Mouse (Mus musculus): ENCODE data around the gene Zxdc. TPM values are rescaled to one million over a fixed set of nuclear protein-coding genes. Genes with fewer than 3 reads are reported as not detected.

Zxdc gene
- polyA plus RNA-seq, 1 experiment from 2014 or later, result 16.4 TPM

Other genes starting within 250 kb of the Zxdc start
- 0.05 TPM in 1 of 2 replicates, not detected in the other for gene Vmn1r51, start 246.9 kb upstream of the Zxdc start, polyA plus RNA-seq (2014; fragmentation: Nextera tagmentation; extraction: Ambion mirVana)
- not detected in 2 replicates for gene Vmn1r52, start 194.7 kb upstream of the Zxdc start, polyA plus RNA-seq (2014; fragmentation: Nextera tagmentation; extraction: Ambion mirVana)
- not detected in 2 replicates for gene V1ra8, start 166.7 kb upstream of the Zxdc start, polyA plus RNA-seq (2014; fragmentation: Nextera tagmentation; extraction: Ambion mirVana)
- gene Vmn1r53, start 145.1 kb upstream of the Zxdc start, polyA plus RNA-seq (2014; fragmentation: Nextera tagmentation; extraction: Ambion mirVana), result not detected in 2 replicates
- not detected in 2 replicates for gene Vmn1r54, start 123.2 kb upstream of the Zxdc start, polyA plus RNA-seq (2014; fragmentation: Nextera tagmentation; extraction: Ambion mirVana)
- not detected in 2 replicates for gene BC048671, start 68.3 kb upstream of the Zxdc start, polyA plus RNA-seq (2014; fragmentation: Nextera tagmentation; extraction: Ambion mirVana)
- 0.21 and 0.28 TPM in 2 replicates for gene Chst13, start 44.3 kb upstream of the Zxdc start, polyA plus RNA-seq (2014; fragmentation: Nextera tagmentation; extraction: Ambion mirVana)
- not detected in 2 replicates for gene Uroc1, start 36.2 kb upstream of the Zxdc start, polyA plus RNA-seq (2014; fragmentation: Nextera tagmentation; extraction: Ambion mirVana)
- 7.4 and 8.5 TPM in 2 replicates for gene Cfap100, start 59.3 kb downstream of the Zxdc start, polyA plus RNA-seq (2014; fragmentation: Nextera tagmentation; extraction: Ambion mirVana)
- gene Klf15, start 93.1 kb downstream of the Zxdc start, polyA plus RNA-seq (2014; fragmentation: Nextera tagmentation; extraction: Ambion mirVana), result 16.1 and 16.6 TPM in 2 replicates
- gene Aldh1l1, start 116.9 kb downstream of the Zxdc start, polyA plus RNA-seq (2014; fragmentation: Nextera tagmentation; extraction: Ambion mirVana), result 53.3 and 53.5 TPM in 2 replicates
- gene Slc41a3, start 235.2 kb downstream of the Zxdc start, polyA plus RNA-seq (2014; fragmentation: Nextera tagmentation; extraction: Ambion mirVana), result 7.1 and 8.1 TPM in 2 replicates